Mouse (Mus musculus) G1E (cell line): Measurements from ENCODE around the gene Nlrc4.

ENCODE experiments used
- CTCF ChIP-seq: IDR thresholded peaks from 2 replicates; pipeline ENCODE4 v1.5.1; 2012; ENCODE audit warnings: low read depth, low read length, inconsistent platforms, mixed read lengths
- GATA1 ChIP-seq: IDR thresholded peaks from 2 replicates; pipeline ENCODE4 v1.6.1; 2012; ENCODE audit warnings: borderline replicate concordance, low read length, inconsistent platforms, mixed read lengths

DNA sequence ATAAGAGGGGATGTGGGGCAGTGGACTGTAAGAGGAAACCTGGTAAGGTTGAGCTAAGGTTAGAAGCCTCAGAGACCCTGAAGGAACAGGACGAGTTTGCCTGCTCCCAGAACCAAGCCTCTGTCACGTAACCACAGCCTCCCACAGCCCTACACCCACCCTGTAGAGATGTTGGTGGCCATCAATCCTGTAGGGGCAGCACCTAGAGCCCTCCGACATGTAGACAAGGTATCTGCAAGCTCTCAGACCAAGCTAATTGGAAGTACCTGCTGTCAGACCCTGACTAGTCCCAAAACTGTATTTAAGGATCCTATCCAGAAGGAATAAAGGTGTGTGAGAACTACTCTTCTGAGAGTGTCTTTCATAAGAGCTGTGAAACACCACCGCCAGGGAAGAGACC is 3.5 kb downstream of the Nlrc4 start:
- no peak for TF ChIP-seq CTCF
- TF ChIP-seq GATA1 = no peak
